Mouse (Mus musculus): ENCODE results near the gene Slain1.

DNA sequence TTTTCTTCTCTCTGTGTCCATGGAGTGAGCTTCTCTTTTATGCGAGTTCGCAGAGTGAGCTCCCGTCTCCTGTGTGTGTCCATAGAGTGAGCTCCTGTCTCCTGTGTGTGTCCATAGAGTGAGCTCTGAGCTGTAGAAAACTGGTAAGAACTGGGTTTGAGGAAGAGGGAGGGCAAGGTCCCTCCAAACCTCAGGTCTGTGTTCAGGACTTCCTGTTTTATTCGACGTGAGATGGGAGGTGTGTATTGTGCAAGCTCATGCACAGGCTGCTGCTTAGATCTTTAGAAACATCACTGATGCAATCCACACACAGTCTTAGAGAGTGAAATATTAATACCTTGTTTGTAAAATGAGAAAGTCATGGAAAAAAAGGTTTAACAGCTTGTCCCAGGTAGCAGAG, 63.0 kb downstream of the Slain1 start:
- no peak for TF ChIP-seq CTCF (IDR thresholded peaks at IDR 0.05; ENCODE audit: borderline replicate concordance, extremely low read depth, insufficient read depth, insufficient read length)
- TF ChIP-seq POLR2A (IDR thresholded peaks at IDR 0.05; ENCODE audit: borderline replicate concordance, extremely low read depth, insufficient read depth, insufficient read length, poor library complexity, severe bottlenecking) = no peak

Measured in brain, embryonic 14.5 days (tissue).